Mouse (Mus musculus) gastrocnemius, postnatal 25 days (tissue): ENCODE results near the gene Lmntd1. TPM values are rescaled to one million over a fixed set of nuclear protein-coding genes. Genes with fewer than 3 reads are reported as not detected.

Experiments used
- DNase-seq: peaks from one replicate; pipeline ENCODE4 v3.0.0; 2022
- long read RNA-seq, 2 experiments: library from polyadenylated mRNA; stranded (forward); transcript quantifications; one replicate each; pipeline ENCODE4 v2.0.0; 2021
- total RNA-seq, 2 experiments: library from RNA; stranded (reverse); gene quantifications; 1 replicate in 1 of 2; 2 replicates in 1 of 2; pipeline ENCODE4 v1.2.3; 2021

The Lmntd1 gene
- under 1 TPM in 1 of 2 experiments, not detected in 1; 0.11 TPM for total RNA-seq
- long read RNA-seq, experiment 1: 0 reads
- long read RNA-seq, experiment 2: 0 reads

GRCm38 (mm10) chr6:145614219-145614618, at the start of gene Lmntd1:
Gene Lmntd1, minus strand, starts transcription at chr6:145614319.
- no peak for DNase-seq

GRCm38 (mm10) chr6:145660943-145661342, 46.8 kb upstream of the Lmntd1 start:
- DNase-seq: no peak

- no peak for DNase-seq
These were observed 45.0 kb upstream of the Lmntd1 start for GRCm38 (mm10) chr6:145659116-145659515.

GRCm38 (mm10) chr6:145656740-145657591, 42.8 kb upstream of the Lmntd1 start:
- DNase-seq: no peak

- DNase-seq: no peak
These were observed 41.6 kb upstream of the Lmntd1 start for GRCm38 (mm10) chr6:145655678-145656077.

GRCm38 (mm10) chr6:145654062-145654836, 40.1 kb upstream of the Lmntd1 start:
- no peak for DNase-seq

- no peak for DNase-seq
These were observed 39.5 kb upstream of the Lmntd1 start for GRCm38 (mm10) chr6:145653626-145654025.

- no peak for DNase-seq
These were observed 38.9 kb upstream of the Lmntd1 start for GRCm38 (mm10) chr6:145652986-145653385.

GRCm38 (mm10) chr6:145651976-145652375, 37.9 kb upstream of the Lmntd1 start:
- no peak for DNase-seq

GRCm38 (mm10) chr6:145640971-145641506, 26.9 kb upstream of the Lmntd1 start:
- no peak for DNase-seq

GRCm38 (mm10) chr6:145638248-145638647, 24.1 kb upstream of the Lmntd1 start:
- DNase-seq: no peak

- no peak for DNase-seq
These were observed 22.6 kb upstream of the Lmntd1 start for GRCm38 (mm10) chr6:145636682-145637081.

- no peak for DNase-seq
These were observed 20.3 kb upstream of the Lmntd1 start for GRCm38 (mm10) chr6:145634454-145634853.

- DNase-seq: no peak
These were observed 16.1 kb upstream of the Lmntd1 start for GRCm38 (mm10) chr6:145630269-145630668.

GRCm38 (mm10) chr6:145623141-145623540, 9.0 kb upstream of the Lmntd1 start:
- DNase-seq: no peak

GRCm38 (mm10) chr6:145616402-145617229, 2.5 kb upstream of the Lmntd1 start:
- no peak for DNase-seq

GRCm38 (mm10) chr6:145615666-145616210, 1.6 kb upstream of the Lmntd1 start, which contains the start of gene Tuba3b:
Gene Tuba3b, plus strand, starts transcription at chr6:145615757.
- no peak for DNase-seq

- no peak for DNase-seq
These were observed 1.5 kb downstream of the Lmntd1 start for GRCm38 (mm10) chr6:145612611-145613010.

- DNase-seq: no peak
These were observed 3.2 kb downstream of the Lmntd1 start for GRCm38 (mm10) chr6:145610901-145611300.

- DNase-seq: no peak
These were observed 5.4 kb downstream of the Lmntd1 start for GRCm38 (mm10) chr6:145608693-145609092.

GRCm38 (mm10) chr6:145607746-145608145, 6.4 kb downstream of the Lmntd1 start:
- no peak for DNase-seq

GRCm38 (mm10) chr6:145605203-145605602, 8.9 kb downstream of the Lmntd1 start:
- DNase-seq: no peak
